Mouse (Mus musculus): ENCODE results near the gene Ccl4.

DNA sequence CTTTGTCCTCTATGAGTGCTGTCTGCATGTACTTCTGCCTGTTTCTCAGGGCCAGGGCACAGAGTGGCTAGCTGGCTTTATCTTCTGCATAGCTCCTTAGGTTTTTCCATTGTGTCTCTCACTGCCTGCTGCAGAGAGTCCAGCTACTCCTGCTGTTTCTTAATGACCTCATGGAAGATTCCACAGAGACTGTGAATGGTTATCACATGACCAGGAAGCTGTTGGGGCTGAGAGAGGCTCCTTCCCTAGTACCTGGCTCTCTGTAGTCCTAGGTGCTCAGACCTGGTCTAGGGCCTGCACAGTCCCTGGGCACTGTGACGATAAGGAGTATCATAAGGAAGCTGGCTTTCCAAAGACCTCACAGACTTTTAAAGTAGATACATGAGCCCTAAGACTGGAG is 31.8 kb upstream of the Ccl4 start:
- no peak for TF ChIP-seq POLR2A (IDR thresholded peaks at IDR 0.05; ENCODE audit: extremely low read depth, insufficient read depth, low read length)
- no peak for TF ChIP-seq CTCF (IDR thresholded peaks at IDR 0.05; ENCODE audit: low read depth, low read length)

All from liver, adult 2 months (tissue).